ENCODE assay signal across 14 mouse cellular contexts in the genomic region with DNA sequence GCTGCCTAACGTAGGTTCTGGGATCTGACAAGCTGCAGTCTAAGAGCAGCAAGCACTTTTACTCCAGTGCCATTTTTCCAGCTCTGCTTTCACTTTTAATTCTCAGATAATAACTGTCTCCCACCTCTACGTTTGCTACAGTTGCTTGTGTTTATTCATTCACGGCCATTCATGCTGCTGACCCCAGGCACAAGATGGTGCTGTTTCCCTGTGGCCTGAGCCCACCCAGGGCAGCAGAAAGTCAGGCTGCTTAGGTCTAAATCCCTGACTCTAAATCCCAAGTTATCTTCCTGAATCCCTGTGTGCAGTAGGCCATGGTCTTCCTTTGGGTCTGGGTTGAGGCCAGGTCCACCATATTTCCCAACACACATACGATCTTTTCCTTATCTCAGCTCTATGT. TPM values are rescaled to one million over a fixed set of nuclear protein-coding genes. Genes with fewer than 3 reads are reported as not detected.
DNase-seq lines count a peak whose midpoint lies in the region; ATAC-seq and TF ChIP-seq lines count a peak whose summit lies in the region.
"Had no signal": no experiment of that assay in that cellular context is flagged by ENCODE, and none has a peak within 500 bp of the region (broad histone marks: within the 10 kb centered on the region; RNA-seq: fewer than 3 reads in every experiment).

No protein-coding gene starts in this region.

- WGBS in kidney, postnatal 0 days = 64% methylated on average over 4 of the region's 4 CpGs
- 55% methylated on average over 4 of the region's 4 CpGs for WGBS in midbrain, postnatal 0 days
- 55% methylated on average over 4 of the region's 4 CpGs for WGBS in midbrain, embryonic 13.5 days

- H3K36me3 ChIP-seq in kidney, postnatal 0 days (ENCODE audit: insufficient read depth, low read length) = no peaks in the 10 kb centered on the region
- no peaks in the 10 kb centered on the region for H3K36me3 ChIP-seq in midbrain, postnatal 0 days (ENCODE audit: insufficient read depth, low read length)
- H3K36me3 ChIP-seq in midbrain, embryonic 13.5 days = no peaks in the 10 kb centered on the region
- H3K36me3 ChIP-seq in splenic B cell, adult 2 months (ENCODE audit: control insufficient read depth, insufficient read depth, low read length, poor library complexity, severe bottlenecking) = no peaks in the 10 kb centered on the region
- H3K36me3 ChIP-seq: intestine, embryonic 15.5 days; limb, embryonic 15.5 days had no signal

- no peak overlapping the region for H3K4me2 ChIP-seq in kidney, postnatal 0 days (ENCODE audit: low read length)
- no peak overlapping the region for H3K4me2 ChIP-seq in midbrain, postnatal 0 days (ENCODE audit: low read depth, low read length, poor library complexity, severe bottlenecking)
- no peak overlapping the region for H3K4me2 ChIP-seq in midbrain, embryonic 13.5 days (replicated peaks)
- H3K4me2 ChIP-seq: intestine, embryonic 15.5 days; limb, embryonic 15.5 days had no signal

- intact Hi-C loops in gastrocnemius, postnatal 36 days (cut with DNase I) = loop anchor here (5.0 kb wide), 1 partner anchor 41 kb away; no protein-coding TSS in a partner anchor

- no peaks in the 10 kb centered on the region for H3K9me3 ChIP-seq in kidney, postnatal 0 days (replicated peaks; ENCODE audit: low read length)
- no peaks in the 10 kb centered on the region for H3K9me3 ChIP-seq in midbrain, postnatal 0 days (ENCODE audit: low read length)
- H3K9me3 ChIP-seq in midbrain, embryonic 13.5 days = no peaks in the 10 kb centered on the region
- H3K9me3 ChIP-seq: intestine, embryonic 15.5 days; limb, embryonic 15.5 days had no signal

- ATAC-seq in kidney, postnatal 0 days (replicated peaks; ENCODE audit: low FRiP score, low read depth) = no peak
- ATAC-seq in midbrain, postnatal 0 days (ENCODE audit: low FRiP score) = no peak
- ATAC-seq in midbrain, embryonic 13.5 days = no peak
- ATAC-seq: intestine, embryonic 15.5 days had no signal

- TF ChIP-seq CTCF in kidney, postnatal 0 days (IDR thresholded peaks at IDR 0.05; ENCODE audit: low read depth) = peak; percentile 59
- TF ChIP-seq CTCF in midbrain, postnatal 0 days (IDR thresholded peaks at IDR 0.05) = peak; percentile 62

- no peak overlapping the region for H3K27ac ChIP-seq in kidney, postnatal 0 days
- no peak overlapping the region for H3K27ac ChIP-seq in midbrain, postnatal 0 days (ENCODE audit: low read depth, low read length)
- no peak overlapping the region for H3K27ac ChIP-seq in midbrain, embryonic 13.5 days
- H3K27ac ChIP-seq: intestine, embryonic 15.5 days; limb, embryonic 15.5 days had no signal

- DNase-seq in cerebellum, postnatal 10 days = peak; percentile 40 to 45
- no peak for DNase-seq in cerebellum, adult 11-12 months
- DNase-seq in kidney, postnatal 0 days (ENCODE audit: low spot score) = peak; percentile 39
- no peak for DNase-seq in kidney, postnatal 36 days
- DNase-seq in midbrain, postnatal 0 days (ENCODE audit: low spot score) = no peak
- DNase-seq in splenic B cell, adult 2 months (ENCODE audit: low read depth, low spot score) = peak; percentile 11
- DNase-seq in gastrocnemius, postnatal 36 days = no peak
- DNase-seq: heart, postnatal 14 days; thymus, adult 18-20 months had no signal

- no peak overlapping the region for H3K9ac ChIP-seq in kidney, postnatal 0 days (ENCODE audit: low read depth, low read length)
- no peak overlapping the region for H3K9ac ChIP-seq in midbrain, postnatal 0 days (replicated peaks; ENCODE audit: low read length, poor library complexity, severe bottlenecking)
- H3K9ac ChIP-seq in midbrain, embryonic 13.5 days (replicated peaks) = no peak overlapping the region
- H3K9ac ChIP-seq: intestine, embryonic 15.5 days; limb, embryonic 15.5 days had no signal

- H3K4me1 ChIP-seq in kidney, postnatal 0 days (replicated peaks; ENCODE audit: insufficient read depth, low read length) = no peaks in the 10 kb centered on the region
- peaks cover 6% of the 10 kb centered on the region; the same call in 1 of the 2 replicates for H3K4me1 ChIP-seq in midbrain, postnatal 0 days (ENCODE audit: insufficient read depth, low read length)
- peaks cover 12% of the 10 kb centered on the region for H3K4me1 ChIP-seq in midbrain, embryonic 13.5 days (replicated peaks)

- H3K27me3 ChIP-seq in kidney, postnatal 0 days (ENCODE audit: insufficient read depth, low read length) = no peaks in the 10 kb centered on the region
- no peaks in the 10 kb centered on the region for H3K27me3 ChIP-seq in midbrain, postnatal 0 days (ENCODE audit: insufficient read depth, low read length)
- H3K27me3 ChIP-seq in midbrain, embryonic 13.5 days = no peaks in the 10 kb centered on the region
- H3K27me3 ChIP-seq in splenic B cell, adult 2 months (ENCODE audit: control insufficient read depth, insufficient read depth, low read length, poor library complexity, severe bottlenecking) = no peaks in the 10 kb centered on the region
- H3K27me3 ChIP-seq: intestine, embryonic 15.5 days; limb, embryonic 15.5 days had no signal

- no peak overlapping the region for H3K4me3 ChIP-seq in kidney, postnatal 0 days (replicated peaks; ENCODE audit: low read depth, low read length)
- H3K4me3 ChIP-seq in midbrain, postnatal 0 days (ENCODE audit: low read depth, low read length) = no peak overlapping the region
- H3K4me3 ChIP-seq in midbrain, embryonic 13.5 days (replicated peaks) = no peak overlapping the region
- H3K4me3 ChIP-seq: intestine, embryonic 15.5 days; limb, embryonic 15.5 days had no signal

RNA-seq across cellular contexts. Expression of gene Cdhr3, which starts 26.3 kb away (rescaled TPM):
- polyA plus RNA-seq in kidney, postnatal 0 days (2015; fragmentation: Nextera tagmentation; extraction: Ambion mirVana) = not detected in 2 replicates
- 0.42 and 0.55 TPM in 2 replicates for total RNA-seq in midbrain, postnatal 0 days (2014; rRNA removed)
- 0.72 and 1.0 TPM in 2 replicates for polyA plus RNA-seq in midbrain, postnatal 0 days (2015; fragmentation: Nextera tagmentation; extraction: Ambion mirVana)
- polyA plus RNA-seq in midbrain, embryonic 13.5 days (2015; fragmentation: Nextera tagmentation; extraction: Ambion mirVana) = 0.14 TPM in 1 of 2 replicates, not detected in the other
- total RNA-seq in gastrocnemius, postnatal 36 days (2021) = under 1 TPM; 0.52 to 0.84 TPM
- total RNA-seq: granulocyte monocyte progenitor cell, adult 5-6 weeks; megakaryocyte-erythroid progenitor cell, adult 5-6 weeks had no signal
- polyA plus RNA-seq: intestine, embryonic 15.5 days had no signal

Comparison
In these comparisons a context has a peak if more than half of its experiments do, and no peak if none do; other contexts are left out.
1. DNase-seq: peak in cerebellum, postnatal 10 days (2 of 2), kidney, postnatal 0 days (single experiment) and splenic B cell, adult 2 months (single experiment); none in cerebellum, adult 11-12 months (single experiment), kidney, postnatal 36 days (0 of 2), midbrain, postnatal 0 days (single experiment) and gastrocnemius, postnatal 36 days (0 of 2).